ENCODE assay signal across 22 mouse cellular contexts in genomic region chr11:111426715-111427114, GRCm38 (mm10).
"Had no signal": no experiment of that assay in that cellular context is flagged by ENCODE, and none has a peak within 500 bp of the region (broad histone marks: within the 10 kb centered on the region; RNA-seq: fewer than 3 reads in every experiment).

No protein-coding gene starts in this region.

- ATAC-seq: forebrain, postnatal 0 days; hindbrain, postnatal 0 days had no signal

- H3K9me3 ChIP-seq: heart, embryonic 13.5 days; heart, embryonic 15.5 days; hindbrain, embryonic 13.5 days; hindbrain, embryonic 15.5 days; limb, embryonic 10.5 days; limb, embryonic 12.5 days had no signal

- H3K27ac ChIP-seq: heart, adult 2 months; heart, embryonic 13.5 days; heart, embryonic 15.5 days; hindbrain, embryonic 13.5 days; hindbrain, embryonic 15.5 days; hindbrain, postnatal 0 days; layer of hippocampus, adult 2 months; left cerebral cortex, adult 2 months; limb, embryonic 10.5 days; limb, embryonic 12.5 days had no signal

- H3K4me2 ChIP-seq: heart, embryonic 13.5 days; heart, embryonic 15.5 days; hindbrain, embryonic 13.5 days; hindbrain, embryonic 15.5 days; limb, embryonic 12.5 days had no signal

- H3K27me3 ChIP-seq: heart, embryonic 13.5 days; heart, embryonic 15.5 days; hindbrain, embryonic 13.5 days; hindbrain, embryonic 15.5 days; limb, embryonic 12.5 days had no signal

- H3K4me1 ChIP-seq: heart, embryonic 13.5 days; heart, embryonic 15.5 days; hindbrain, embryonic 13.5 days; hindbrain, embryonic 15.5 days; limb, embryonic 10.5 days; limb, embryonic 12.5 days had no signal

- H3K9ac ChIP-seq: forebrain, postnatal 0 days; heart, embryonic 13.5 days; heart, embryonic 15.5 days; hindbrain, embryonic 13.5 days; hindbrain, embryonic 15.5 days; limb, embryonic 12.5 days had no signal

- H3K4me3 ChIP-seq: heart, adult 2 months; heart, embryonic 13.5 days; heart, embryonic 15.5 days; hindbrain, embryonic 13.5 days; hindbrain, embryonic 15.5 days; layer of hippocampus, adult 2 months; left cerebral cortex, adult 2 months; limb, embryonic 10.5 days; limb, embryonic 12.5 days had no signal

- DNase-seq: forebrain, postnatal 0 days; gastrocnemius, postnatal 14 days; gastrocnemius, postnatal 36 days; heart, adult 11 months; heart, adult 2 months; heart, postnatal 14 days; heart, postnatal 36 days; kidney, adult 18-20 months; kidney, adult 8-10 months; kidney, postnatal 10 days; kidney, postnatal 25 days; kidney, postnatal 4 days; liver had no signal

- H3K36me3 ChIP-seq: heart, embryonic 13.5 days; heart, embryonic 15.5 days; hindbrain, embryonic 13.5 days; hindbrain, embryonic 15.5 days; limb, embryonic 10.5 days; limb, embryonic 12.5 days had no signal
